Mouse (Mus musculus): ENCODE results near the gene Olfr725. TPM values are rescaled to one million over a fixed set of nuclear protein-coding genes. Genes with fewer than 3 reads are reported as not detected.

Gene Olfr725
- total and polyA plus RNA-seq, 2 experiments = not detected

GRCm38 (mm10) chr14:50031356-50031755 lies 8.8 kb downstream of the Olfr725 start:
- Histone ChIP-seq H3K27me3 (ENCODE audit: control insufficient read depth, insufficient read depth, low read length) (no peaks in the 10 kb centered on the region), H3K4me1 (ENCODE audit: control insufficient read depth, insufficient read depth, low read length) (no peaks in the 10 kb centered on the region), H3K4me3 (ENCODE audit: insufficient read depth, low read depth, low read length) (no peak overlapping the region), H3K36me3 (ENCODE audit: control insufficient read depth, insufficient read depth, low read length) (no peaks in the 10 kb centered on the region), H3K79me2 (ENCODE audit: control insufficient read depth, insufficient read depth, low read length) (no peaks in the 10 kb centered on the region), H3K27ac (replicated peaks; ENCODE audit: insufficient read depth, low read depth, low read length) (no peak overlapping the region), H3K9ac (ENCODE audit: low read depth, low read length) (no peak overlapping the region)
- TF ChIP-seq CTCF (IDR thresholded peaks at IDR 0.05; ENCODE audit: low read depth, low read length) = no peak
- no peak for TF ChIP-seq POLR2A (IDR thresholded peaks at IDR 0.05; ENCODE audit: extremely low read depth, insufficient read depth, low read length)
- DNase-seq (ENCODE audit: extremely low read depth, low read depth, low spot score) = no peak
- WGBS = 70% methylated on average over 4 of the region's 4 CpGs

DNA sequence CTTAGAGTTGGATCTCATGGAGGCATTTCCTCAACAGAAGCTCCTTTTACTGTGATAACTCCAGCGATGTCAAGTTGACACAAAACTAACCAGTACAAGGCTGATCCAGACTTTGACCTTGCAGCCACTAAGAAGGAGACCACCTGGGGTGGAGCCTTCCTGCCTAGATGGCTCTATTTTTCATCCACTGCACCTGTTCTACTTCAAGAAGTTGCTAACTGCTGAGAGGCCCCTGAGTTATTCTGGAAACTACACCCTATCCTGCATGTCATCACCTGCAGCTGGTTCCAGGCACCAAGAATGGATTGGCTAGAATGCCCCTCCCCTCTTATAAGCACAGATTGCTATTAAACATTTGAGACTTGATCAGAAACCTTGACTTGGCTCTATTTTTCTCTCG lies 13.8 kb downstream of the Olfr725 start:
- no peak overlapping the region for H3K27ac ChIP-seq (replicated peaks; ENCODE audit: insufficient read depth, low read depth, low read length)
- H3K79me2 ChIP-seq (ENCODE audit: control insufficient read depth, insufficient read depth, low read length) = no peaks in the 10 kb centered on the region
- WGBS = 68% methylated on average over 2 of the region's 2 CpGs
- TF ChIP-seq CTCF (IDR thresholded peaks at IDR 0.05; ENCODE audit: low read depth, low read length) (no peak), POLR2A (IDR thresholded peaks at IDR 0.05; ENCODE audit: extremely low read depth, insufficient read depth, low read length) (no peak)
- H3K4me3 ChIP-seq (ENCODE audit: insufficient read depth, low read depth, low read length) = no peak overlapping the region
- no peaks in the 10 kb centered on the region for H3K4me1 ChIP-seq (ENCODE audit: control insufficient read depth, insufficient read depth, low read length)
- no peaks in the 10 kb centered on the region for H3K36me3 ChIP-seq (ENCODE audit: control insufficient read depth, insufficient read depth, low read length)
- DNase-seq (ENCODE audit: extremely low read depth, low read depth, low spot score) = no peak
- no peak overlapping the region for H3K9ac ChIP-seq (ENCODE audit: low read depth, low read length)
- no peaks in the 10 kb centered on the region for H3K27me3 ChIP-seq (ENCODE audit: control insufficient read depth, insufficient read depth, low read length)

Other genes with a start within 250 kb of the Olfr725 start
- not detected in 2 replicates for gene Olfr722, start 138.4 kb downstream of the Olfr725 start, total RNA-seq (2014; rRNA removed)
- gene Olfr722, start 138.4 kb downstream of the Olfr725 start, polyA plus RNA-seq (2012; rRNA removed) = not detected in 2 replicates
- not detected in 2 replicates for gene Olfr723, start 108.6 kb downstream of the Olfr725 start, total RNA-seq (2014; rRNA removed)
- not detected in 2 replicates for gene Olfr723, start 108.6 kb downstream of the Olfr725 start, polyA plus RNA-seq (2012; rRNA removed)
- gene Olfr724, start 77.1 kb downstream of the Olfr725 start, total RNA-seq (2014; rRNA removed) = not detected in 2 replicates
- gene Olfr724, start 77.1 kb downstream of the Olfr725 start, polyA plus RNA-seq (2012; rRNA removed) = not detected in 2 replicates
- gene Olfr726, start 50.6 kb upstream of the Olfr725 start, total RNA-seq (2014; rRNA removed) = not detected in 2 replicates
- not detected in 2 replicates for gene Olfr726, start 50.6 kb upstream of the Olfr725 start, polyA plus RNA-seq (2012; rRNA removed)
- not detected in 2 replicates for gene Olfr727, start 82.8 kb upstream of the Olfr725 start, total RNA-seq (2014; rRNA removed)
- not detected in 2 replicates for gene Olfr727, start 82.8 kb upstream of the Olfr725 start, polyA plus RNA-seq (2012; rRNA removed)
- not detected in 2 replicates for gene Olfr728, start 102.3 kb upstream of the Olfr725 start, total RNA-seq (2014; rRNA removed)
- not detected in 2 replicates for gene Olfr728, start 102.3 kb upstream of the Olfr725 start, polyA plus RNA-seq (2012; rRNA removed)
- gene Olfr729, start 112.5 kb upstream of the Olfr725 start, total RNA-seq (2014; rRNA removed) = not detected in 2 replicates
- gene Olfr729, start 112.5 kb upstream of the Olfr725 start, polyA plus RNA-seq (2012; rRNA removed) = not detected in 2 replicates
- not detected in 2 replicates for gene Olfr730, start 147.8 kb upstream of the Olfr725 start, total RNA-seq (2014; rRNA removed)
- not detected in 2 replicates for gene Olfr730, start 147.8 kb upstream of the Olfr725 start, polyA plus RNA-seq (2012; rRNA removed)
- gene Olfr731, start 201.5 kb upstream of the Olfr725 start, total RNA-seq (2014; rRNA removed) = not detected in 2 replicates
- gene Olfr731, start 201.5 kb upstream of the Olfr725 start, polyA plus RNA-seq (2012; rRNA removed) = not detected in 2 replicates
- not detected in 2 replicates for gene Olfr732, start 243.8 kb upstream of the Olfr725 start, total RNA-seq (2014; rRNA removed)
- not detected in 2 replicates for gene Olfr732, start 243.8 kb upstream of the Olfr725 start, polyA plus RNA-seq (2012; rRNA removed)